Mouse (Mus musculus) inflammation-experienced regulatory T-cells, adult 6 months (primary cell): ENCODE results near the gene Ick. TPM values are rescaled to one million over a fixed set of nuclear protein-coding genes. Genes with fewer than 3 reads are reported as not detected.

Source experiments
- ATAC-seq: one replicate; pipeline ENCODE4 v1.8.0; 2017
- polyA plus RNA-seq, 3 experiments: library from polyadenylated mRNA; unstranded; fragments of 100-300 nt; shearing (Covaris generic); gene quantifications; one replicate each; pipeline ENCODE4 v1.2.1; 2017

The Ick gene
- polyA plus RNA-seq, 3 experiments from 2014 or later: 4.7 to 8.9 (median 6.9) TPM

DNA sequence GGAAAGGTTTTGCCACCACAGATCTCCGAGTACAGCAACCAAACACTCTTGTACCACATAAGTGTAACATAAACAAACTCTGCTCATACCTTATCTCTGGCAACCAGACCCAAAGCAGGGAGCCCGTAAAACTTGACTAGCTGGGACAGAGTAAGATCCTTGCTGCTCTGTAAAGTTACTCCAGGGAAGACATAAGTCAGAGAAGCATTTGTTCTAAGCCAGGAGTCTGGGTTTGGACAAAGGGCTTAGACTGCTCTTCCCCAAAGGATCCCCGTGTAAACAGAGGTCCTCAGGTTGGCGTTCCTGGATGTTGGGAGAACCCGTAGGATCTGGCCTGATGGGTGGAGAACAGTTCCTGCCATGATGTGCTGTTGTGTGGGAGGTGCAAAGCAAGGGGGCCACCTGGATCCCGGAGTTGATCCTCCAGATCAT, 3.5 kb upstream of the Ick start:
- ATAC-seq: no peak

DNA sequence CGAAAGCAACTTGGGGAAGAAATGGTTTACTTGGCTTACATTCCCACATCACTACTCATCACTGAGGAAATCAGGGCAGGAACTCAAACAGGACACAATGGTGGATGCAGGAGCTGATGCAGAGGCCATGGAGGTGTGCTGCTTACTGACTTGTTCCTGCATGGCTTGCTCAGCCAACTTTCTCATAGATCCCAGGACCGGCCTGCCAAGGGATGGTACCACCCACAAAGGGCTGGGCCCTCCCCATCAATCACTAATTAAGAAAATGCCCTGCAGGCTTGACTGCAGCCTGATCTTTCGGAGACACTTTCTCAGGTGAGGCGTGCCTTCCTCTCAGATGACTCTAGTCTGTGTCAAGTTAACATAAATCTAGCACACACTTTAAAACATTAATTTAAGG, 2.2 kb upstream of the Ick start:
- no peak for ATAC-seq

GRCm38 (mm10) chr9:78107582-78107911, 1.4 kb upstream of the Ick start:
- ATAC-seq: no peak

- ATAC-seq: peak; percentile 42
These were observed 838 bp upstream of the Ick start for GRCm38 (mm10) chr9:78107912-78108795.

DNA sequence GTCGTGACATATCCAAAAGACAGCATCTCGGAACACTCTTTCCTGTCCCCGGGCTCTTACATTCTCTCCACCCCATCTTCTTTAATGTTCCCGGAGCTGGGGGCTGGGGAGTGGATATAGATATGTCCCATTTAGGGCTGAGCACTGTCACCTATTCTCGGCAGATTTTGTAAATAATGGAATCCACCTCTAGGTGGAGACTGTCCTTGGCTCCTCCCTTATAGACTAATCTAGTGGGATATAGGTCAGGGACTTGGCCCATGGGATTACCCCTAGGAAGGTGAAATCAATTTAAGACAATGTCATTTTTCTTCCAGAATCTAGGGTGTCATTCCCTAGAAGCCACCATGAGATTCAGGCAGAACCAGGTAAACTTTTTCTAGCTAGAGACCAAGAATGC, 664 bp downstream of the Ick start:
- ATAC-seq: no peak

- no peak for ATAC-seq
These were observed 2.5 kb downstream of the Ick start for GRCm38 (mm10) chr9:78111456-78111855.

- peak; percentile 69 for ATAC-seq
These were observed 4.0 kb downstream of the Ick start for GRCm38 (mm10) chr9:78112770-78113537.

DNA sequence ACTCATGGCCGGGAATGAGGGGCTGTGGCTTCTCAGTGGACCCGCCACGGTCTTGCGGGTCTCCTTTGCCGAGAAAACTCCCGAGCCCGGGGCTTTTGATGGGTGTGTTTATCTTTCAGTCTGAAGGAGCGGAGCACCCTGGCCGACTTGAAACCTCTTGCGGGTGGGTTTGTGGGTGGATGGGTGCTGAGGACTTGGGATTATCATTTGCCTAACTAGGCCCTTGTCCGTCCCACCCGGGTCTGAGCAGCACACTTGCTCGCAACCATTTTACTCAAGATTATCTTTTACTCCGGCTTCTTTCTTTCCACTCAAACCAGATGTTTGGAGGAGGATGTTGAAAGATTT, 4.5 kb downstream of the Ick start:
- peak; percentile 6 for ATAC-seq

- ATAC-seq: no peak
These were observed 6.8 kb downstream of the Ick start for GRCm38 (mm10) chr9:78115746-78116145.

GRCm38 (mm10) chr9:78117690-78118089, 8.7 kb downstream of the Ick start:
- no peak for ATAC-seq

- no peak for ATAC-seq
These were observed 12.4 kb downstream of the Ick start for GRCm38 (mm10) chr9:78121358-78121757.

DNA sequence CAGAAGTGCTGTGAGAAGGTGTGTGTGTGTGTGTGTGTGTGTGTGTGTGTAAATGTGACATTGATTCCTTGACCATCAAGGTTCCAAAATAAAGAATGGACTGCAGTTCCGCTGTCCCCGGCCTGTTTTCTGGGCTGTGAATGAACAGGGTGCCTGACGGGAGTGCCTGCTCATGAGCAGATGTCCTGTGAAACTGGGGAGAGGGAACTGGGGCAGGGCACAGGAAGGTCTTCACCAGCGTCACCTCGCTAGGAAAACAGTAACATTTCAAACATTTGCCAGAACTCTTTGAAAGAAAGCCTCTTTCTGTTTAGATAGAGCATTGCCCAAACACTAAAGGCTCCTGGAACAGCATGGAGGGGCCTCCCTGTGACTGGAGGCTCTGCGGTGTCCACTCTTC, 13.0 kb downstream of the Ick start:
- no peak for ATAC-seq

DNA sequence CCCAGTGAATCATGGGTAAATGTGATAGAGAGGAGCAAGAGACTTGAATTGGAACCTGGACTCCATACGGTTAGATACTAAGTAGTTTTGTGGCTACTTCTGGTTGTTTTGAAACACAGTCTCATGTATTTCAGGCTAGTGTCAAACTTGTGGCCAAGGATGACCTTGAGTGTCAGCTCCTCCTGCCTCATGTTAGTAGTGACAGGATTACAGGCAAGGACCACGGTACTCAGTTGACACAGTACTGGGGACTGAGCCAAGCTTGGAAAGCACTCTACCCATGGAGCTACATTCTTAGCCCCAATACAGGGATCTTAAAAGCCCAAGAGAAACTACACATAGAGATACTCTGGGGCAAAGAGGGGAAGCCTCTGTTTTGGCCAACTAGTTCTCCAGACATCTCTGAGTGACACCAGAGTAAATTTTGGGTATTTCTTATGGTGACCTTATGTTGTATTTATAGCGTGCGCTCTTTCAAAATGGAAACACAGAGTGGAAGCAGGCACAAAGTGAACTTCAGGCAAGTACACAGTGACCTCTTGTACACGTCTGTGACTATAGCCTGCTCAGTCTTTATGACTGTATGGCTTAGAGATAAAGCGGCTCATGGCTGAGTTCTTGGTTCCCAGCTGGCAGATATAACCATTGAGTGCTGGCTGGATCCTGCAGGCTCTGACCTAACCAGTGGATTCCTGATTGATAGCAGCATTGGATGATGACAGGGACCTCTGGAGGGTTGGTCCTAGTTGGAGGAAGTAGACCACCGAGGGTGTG, 14.1 kb downstream of the Ick start:
- ATAC-seq: no peak

- no peak for ATAC-seq
These were observed 15.3 kb downstream of the Ick start for GRCm38 (mm10) chr9:78124297-78124696.

DNA sequence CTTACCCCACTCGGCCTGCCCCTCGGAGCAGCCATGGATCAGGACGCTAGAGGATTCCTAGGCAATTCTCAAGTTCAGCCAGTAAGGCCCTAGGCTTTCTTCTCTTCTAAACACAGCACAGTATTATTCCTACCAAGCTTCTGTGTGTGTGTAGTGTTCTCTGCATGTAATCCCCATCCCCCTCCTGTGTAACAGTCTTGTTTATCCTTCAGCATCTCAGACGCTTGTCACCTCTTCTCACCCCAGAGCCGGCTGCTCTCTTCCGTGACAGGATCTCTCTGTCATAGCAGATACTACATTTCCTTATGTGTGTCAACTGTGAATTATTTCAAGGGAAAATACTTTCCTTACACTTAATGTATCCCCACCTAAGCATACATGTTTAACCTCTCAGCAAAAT, 17.0 kb downstream of the Ick start:
- ATAC-seq: no peak

DNA sequence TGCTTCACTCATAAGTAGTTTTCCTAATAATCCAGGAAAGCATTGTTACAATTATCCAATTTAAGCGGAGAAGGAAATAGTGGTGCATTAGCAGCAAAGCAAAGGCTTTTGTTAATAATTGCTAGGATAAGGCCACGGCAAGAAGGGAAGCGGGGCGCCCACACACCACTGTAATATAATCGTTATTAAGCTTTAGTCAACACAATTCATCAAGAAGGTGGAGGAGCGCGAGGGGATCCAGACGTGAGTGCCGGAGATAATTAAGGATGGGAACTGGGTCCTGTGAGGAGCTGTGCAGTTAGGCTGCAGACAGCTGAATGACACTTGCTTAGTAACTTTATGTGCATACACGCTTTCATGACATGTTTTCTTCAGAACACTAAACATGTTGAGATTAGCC, 17.7 kb downstream of the Ick start:
- no peak for ATAC-seq

- no peak for ATAC-seq
These were observed 26.7 kb downstream of the Ick start for GRCm38 (mm10) chr9:78135658-78136057.

DNA sequence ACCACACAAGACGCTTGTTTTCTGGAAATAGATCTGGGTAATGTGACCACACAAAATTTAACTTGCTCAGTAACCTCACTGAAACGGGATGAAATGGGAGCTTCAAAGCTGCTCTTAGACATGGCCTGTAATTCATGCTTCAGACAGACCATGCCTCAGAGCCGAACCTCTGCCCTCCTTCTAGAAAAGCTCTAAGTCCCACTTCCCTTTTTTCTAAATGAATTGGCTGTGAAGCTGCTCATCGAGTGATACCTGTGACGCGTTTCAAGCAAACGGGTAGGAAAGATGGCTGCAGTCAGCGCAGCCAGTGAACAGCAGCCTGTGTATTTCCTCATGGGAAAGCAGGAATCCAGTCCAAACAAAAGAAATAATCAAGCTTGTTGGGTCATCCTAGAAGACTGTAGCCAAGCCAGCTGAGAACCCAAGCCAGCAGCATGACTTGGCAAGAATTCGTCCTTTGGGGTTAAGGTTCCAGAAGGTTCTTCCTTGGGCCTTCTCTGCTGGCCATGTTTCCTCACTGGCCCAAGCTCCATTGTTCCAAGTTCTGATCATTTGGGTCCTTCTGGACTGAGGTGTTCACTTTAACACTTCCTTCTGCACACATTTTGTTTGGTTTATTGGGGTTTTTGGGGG, 29.2 kb downstream of the Ick start:
- no peak for ATAC-seq

DNA sequence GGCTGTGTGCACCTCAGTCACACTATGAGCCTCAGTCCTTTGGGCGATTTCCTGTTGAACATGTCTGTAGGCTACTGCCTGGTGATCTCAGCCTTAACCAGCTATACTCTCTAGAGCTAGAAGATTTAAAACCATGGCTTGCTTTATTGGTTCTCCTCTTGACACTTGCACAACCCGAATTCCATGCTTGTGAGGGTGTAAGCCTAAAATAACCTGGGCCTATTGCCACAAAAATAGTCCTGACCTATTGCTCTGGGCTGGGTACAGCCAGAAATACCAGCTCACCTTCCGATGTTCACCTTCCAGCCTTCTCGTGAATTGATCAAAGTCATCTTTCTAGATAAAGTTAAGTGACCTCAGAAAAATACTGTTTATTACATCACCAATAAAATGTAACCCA, 30.5 kb downstream of the Ick start:
- no peak for ATAC-seq

- ATAC-seq: no peak
These were observed 37.1 kb downstream of the Ick start for GRCm38 (mm10) chr9:78146099-78146498.

DNA sequence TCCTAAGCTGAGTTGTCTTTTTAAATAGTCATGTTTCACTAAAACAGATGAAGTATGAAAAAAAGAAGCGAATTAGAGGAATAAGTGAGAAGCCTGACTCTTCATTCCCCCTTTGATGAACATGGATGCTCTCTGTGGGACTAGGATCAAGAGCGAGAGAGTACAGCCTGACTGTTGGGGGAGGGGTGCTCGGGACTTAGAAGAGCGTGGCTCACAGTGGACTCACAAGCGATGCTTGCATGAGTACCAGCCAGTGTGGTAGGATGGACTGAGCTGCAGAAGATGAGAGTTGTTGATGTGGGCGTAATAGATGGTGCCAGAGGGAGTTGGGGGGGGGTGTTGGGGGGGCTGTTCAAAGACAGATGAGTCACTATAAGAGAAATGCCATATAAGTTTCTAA, 37.6 kb downstream of the Ick start:
- ATAC-seq: no peak

GRCm38 (mm10) chr9:78148149-78148548, 39.2 kb downstream of the Ick start:
- ATAC-seq: no peak

DNA sequence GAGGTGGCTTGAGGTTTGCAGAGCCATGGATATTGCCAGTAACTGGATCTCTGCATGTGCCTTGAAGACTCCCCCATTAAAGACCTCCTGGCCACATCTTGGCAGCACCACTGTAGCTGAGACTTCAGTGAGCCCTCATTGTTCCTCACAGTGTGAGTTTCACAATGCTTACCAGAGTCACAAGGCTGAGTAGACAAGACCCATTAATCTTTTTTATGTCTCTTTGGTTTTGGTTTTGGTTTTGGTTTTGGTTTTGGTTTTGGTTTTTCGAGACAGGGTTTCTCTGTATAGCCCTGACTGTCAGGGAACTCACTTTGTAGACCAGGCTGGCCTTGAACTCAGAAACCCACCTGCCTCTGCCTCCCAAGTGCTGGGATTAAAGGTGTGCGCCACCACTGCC, 40.8 kb downstream of the Ick start:
- peak; percentile 72 for ATAC-seq
